Mouse (Mus musculus): ENCODE measurements around the gene D630045J12Rik. TPM values are rescaled to one million over a fixed set of nuclear protein-coding genes. Genes with fewer than 3 reads are reported as not detected.

The D630045J12Rik gene
- polyA plus RNA-seq, 2 experiments: 0.10 to 0.31 TPM

GRCm38 (mm10) chr6:38156204-38156603 is 97.6 kb downstream of the D630045J12Rik start:
- 66% methylated on average over 5 of the region's 5 CpGs for WGBS (ENCODE audit: insufficient replicate concordance)
- H3K4me3 ChIP-seq (ENCODE audit: insufficient read depth in 1 of 2, low read depth in 2 of 2, low read length in 2 of 2): no peak overlapping the region
- ATAC-seq (ENCODE audit: insufficient read depth) (no peak), DNase-seq (ENCODE audit: low read depth in 3 of 3, low spot score in 3 of 3) (no peak)
- no peak overlapping the region for H3K4me2 ChIP-seq (ENCODE audit: low read depth)
- H3K27ac ChIP-seq: no peak overlapping the region
- no peaks in the 10 kb centered on the region for H3K27me3 ChIP-seq (ENCODE audit: control insufficient read depth, insufficient read depth, low read length)
- no peak overlapping the region for H3K9ac ChIP-seq (replicated peaks)
- peaks cover 0 to 7% of the 10 kb centered on the region in 2 experiments; a peak in 1 of 4 replicates for H3K4me1 ChIP-seq (replicated peaks; ENCODE audit: control insufficient read depth in 2 of 2, insufficient read depth in 2 of 2, low read length in 1 of 2)
- no peaks in the 10 kb centered on the region for H3K36me3 ChIP-seq (replicated peaks; ENCODE audit: control insufficient read depth, insufficient read depth, low read depth)
- TF ChIP-seq EP300 (IDR thresholded peaks at IDR 0.05; ENCODE audit: low read depth) (no peak), CTCF (IDR thresholded peaks at IDR 0.05; ENCODE audit: low read depth) (no peak; the same call in 1 of the 2 replicates)
- no peaks in the 10 kb centered on the region for H3K9me3 ChIP-seq (ENCODE audit: control insufficient read depth, low read length)

- Histone ChIP-seq H3K9ac (replicated peaks) (no peak overlapping the region), H3K27me3 (ENCODE audit: control insufficient read depth, insufficient read depth, low read length) (no peaks in the 10 kb centered on the region), H3K27ac (no peak overlapping the region), H3K9me3 (ENCODE audit: control insufficient read depth, low read length) (no peaks in the 10 kb centered on the region), H3K36me3 (replicated peaks; ENCODE audit: control insufficient read depth, insufficient read depth, low read depth) (no peaks in the 10 kb centered on the region), H3K4me3 (ENCODE audit: insufficient read depth in 1 of 2, low read depth in 2 of 2, low read length in 2 of 2) (no peak overlapping the region), H3K4me1 (replicated peaks; ENCODE audit: control insufficient read depth in 2 of 2, insufficient read depth in 2 of 2, low read length in 1 of 2) (peaks cover 0 to 7% of the 10 kb centered on the region in 2 experiments; a peak in 1 of 4 replicates), H3K4me2 (ENCODE audit: low read depth) (no peak overlapping the region)
- 30% methylated on average over 11 of the region's 11 CpGs for WGBS (ENCODE audit: insufficient replicate concordance)
- DNase-seq (ENCODE audit: low read depth in 3 of 3, low spot score in 3 of 3): no peak
- ATAC-seq (ENCODE audit: insufficient read depth): no peak
- TF ChIP-seq CTCF (IDR thresholded peaks at IDR 0.05; ENCODE audit: low read depth): no peak
- no peak for TF ChIP-seq EP300 (IDR thresholded peaks at IDR 0.05; ENCODE audit: low read depth)
Measured at GRCm38 (mm10) chr6:38152305-38152704, 101.5 kb downstream of the D630045J12Rik start.

- no peak overlapping the region for H3K27ac ChIP-seq
- H3K4me3 ChIP-seq (ENCODE audit: insufficient read depth in 1 of 2, low read depth in 2 of 2, low read length in 2 of 2): no peak overlapping the region
- H3K27me3 ChIP-seq (ENCODE audit: control insufficient read depth, insufficient read depth, low read length): no peaks in the 10 kb centered on the region
- no peak overlapping the region for H3K9ac ChIP-seq (replicated peaks)
- no peak for ATAC-seq (ENCODE audit: insufficient read depth)
- WGBS (ENCODE audit: insufficient replicate concordance): 77% methylated on average over 19 of the region's 19 CpGs
- peaks cover 0 to 9% of the 10 kb centered on the region in 2 experiments; a peak in 1 of 4 replicates for H3K4me1 ChIP-seq (replicated peaks; ENCODE audit: control insufficient read depth in 2 of 2, insufficient read depth in 2 of 2, low read length in 1 of 2)
- DNase-seq (ENCODE audit: low read depth in 3 of 3, low spot score in 3 of 3): no peak
- no peak overlapping the region for H3K4me2 ChIP-seq (ENCODE audit: low read depth)
- no peaks in the 10 kb centered on the region for H3K9me3 ChIP-seq (ENCODE audit: control insufficient read depth, low read length)
- no peaks in the 10 kb centered on the region for H3K36me3 ChIP-seq (replicated peaks; ENCODE audit: control insufficient read depth, insufficient read depth, low read depth)
- TF ChIP-seq CTCF (IDR thresholded peaks at IDR 0.05; ENCODE audit: low read depth) (no peak), EP300 (IDR thresholded peaks at IDR 0.05; ENCODE audit: low read depth) (no peak)
Measured at GRCm38 (mm10) chr6:38149483-38149882, 104.3 kb downstream of the D630045J12Rik start.

GRCm38 (mm10) chr6:38148626-38149025 is 105.2 kb downstream of the D630045J12Rik start:
- no peak overlapping the region for H3K27ac ChIP-seq
- H3K27me3 ChIP-seq (ENCODE audit: control insufficient read depth, insufficient read depth, low read length): no peaks in the 10 kb centered on the region
- TF ChIP-seq CTCF (IDR thresholded peaks at IDR 0.05; ENCODE audit: low read depth) (no peak), EP300 (IDR thresholded peaks at IDR 0.05; ENCODE audit: low read depth) (no peak)
- no peak for ATAC-seq (ENCODE audit: insufficient read depth)
- no peak overlapping the region for H3K4me3 ChIP-seq (ENCODE audit: insufficient read depth in 1 of 2, low read depth in 2 of 2, low read length in 2 of 2)
- peaks cover 0 to 14% of the 10 kb centered on the region in 2 experiments; a peak in 2 of 4 replicates for H3K4me1 ChIP-seq (replicated peaks; ENCODE audit: control insufficient read depth in 2 of 2, insufficient read depth in 2 of 2, low read length in 1 of 2)
- DNase-seq (ENCODE audit: low read depth in 3 of 3, low spot score in 3 of 3): no peak
- no peak overlapping the region for H3K4me2 ChIP-seq (ENCODE audit: low read depth)
- 69% methylated on average over 10 of the region's 10 CpGs for WGBS (ENCODE audit: insufficient replicate concordance)
- H3K9ac ChIP-seq (replicated peaks): no peak overlapping the region
- H3K9me3 ChIP-seq (ENCODE audit: control insufficient read depth, low read length): no peaks in the 10 kb centered on the region
- H3K36me3 ChIP-seq (replicated peaks; ENCODE audit: control insufficient read depth, insufficient read depth, low read depth): no peaks in the 10 kb centered on the region

GRCm38 (mm10) chr6:38147301-38147700 is 106.5 kb downstream of the D630045J12Rik start:
- H3K9me3 ChIP-seq (ENCODE audit: control insufficient read depth, low read length): no peaks in the 10 kb centered on the region
- no peak overlapping the region for H3K27ac ChIP-seq
- H3K27me3 ChIP-seq (ENCODE audit: control insufficient read depth, insufficient read depth, low read length): no peaks in the 10 kb centered on the region
- H3K4me1 ChIP-seq (replicated peaks; ENCODE audit: control insufficient read depth in 2 of 2, insufficient read depth in 2 of 2, low read length in 1 of 2): peaks cover 0 to 11% of the 10 kb centered on the region in 2 experiments; a peak in 2 of 4 replicates
- H3K36me3 ChIP-seq (replicated peaks; ENCODE audit: control insufficient read depth, insufficient read depth, low read depth): no peaks in the 10 kb centered on the region
- WGBS (ENCODE audit: insufficient replicate concordance): 76% methylated on average over 5 of the region's 5 CpGs
- no peak for DNase-seq (ENCODE audit: low read depth in 3 of 3, low spot score in 3 of 3)
- H3K4me3 ChIP-seq (ENCODE audit: insufficient read depth in 1 of 2, low read depth in 2 of 2, low read length in 2 of 2): no peak overlapping the region
- no peak for ATAC-seq (ENCODE audit: insufficient read depth)
- TF ChIP-seq EP300 (IDR thresholded peaks at IDR 0.05; ENCODE audit: low read depth): no peak
- TF ChIP-seq CTCF (IDR thresholded peaks at IDR 0.05; ENCODE audit: low read depth): no peak
- H3K4me2 ChIP-seq (ENCODE audit: low read depth): no peak overlapping the region
- H3K9ac ChIP-seq (replicated peaks): no peak overlapping the region
